9 mouse cellular contexts compared by ENCODE assay signal in the genomic region with DNA sequence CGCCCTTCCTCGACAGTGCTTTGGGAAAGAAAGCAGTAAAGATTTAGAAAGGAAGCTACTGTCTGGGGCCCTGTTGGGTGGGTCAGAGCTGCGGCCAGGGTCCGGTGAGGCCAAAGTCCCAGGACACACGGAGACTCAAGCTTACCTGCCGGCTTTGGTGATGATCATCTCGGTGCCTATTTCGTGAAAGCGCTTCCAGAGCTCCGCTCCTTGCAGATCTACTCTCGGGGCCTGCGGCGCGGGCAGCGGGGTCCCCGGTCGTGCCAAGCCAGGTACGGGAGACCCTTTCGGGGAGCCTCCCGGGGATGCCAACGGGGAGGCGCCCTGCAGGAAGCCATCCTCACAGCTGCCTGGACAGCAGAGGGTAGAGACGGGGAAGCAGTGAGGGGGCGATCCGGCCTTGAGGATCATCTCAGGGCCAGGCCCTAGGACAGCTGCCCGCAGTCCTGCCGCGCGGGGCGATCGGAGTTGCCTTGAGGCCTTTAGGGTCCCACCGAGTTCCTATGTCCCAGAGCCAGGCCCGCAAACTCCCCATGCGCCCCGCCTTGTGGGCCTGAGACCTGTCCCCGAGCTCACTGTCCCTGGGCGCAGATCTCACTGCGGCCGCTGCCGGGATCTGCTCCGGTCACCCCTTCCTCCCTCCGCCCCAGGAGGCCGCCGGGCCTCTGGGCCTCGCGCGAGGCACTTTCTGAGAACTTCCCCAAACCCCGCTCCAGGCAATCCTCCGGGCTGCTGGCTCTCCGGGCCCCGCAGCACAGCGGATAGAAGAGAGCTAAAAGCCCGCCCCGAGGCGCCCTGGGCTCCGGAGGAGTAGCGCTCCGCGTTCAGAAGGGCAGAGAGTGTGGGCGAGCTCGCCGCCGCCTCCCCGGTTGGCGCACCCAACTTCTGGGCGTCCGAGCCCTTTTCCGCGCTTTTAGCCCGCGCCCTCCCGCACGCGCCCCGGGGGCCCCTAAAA. TPM values are rescaled to one million over a fixed set of nuclear protein-coding genes. Genes with fewer than 3 reads are reported as not detected.
DNase-seq lines count a peak whose midpoint lies in the region; ATAC-seq lines count a peak whose summit lies in the region.
"Had no signal": no experiment of that assay in that cellular context is flagged by ENCODE, and none has a peak within 500 bp of the region (broad histone marks: within the 10 kb centered on the region; RNA-seq: fewer than 3 reads in every experiment).

No protein-coding gene starts in this region.

- peak; percentile 92 for DNase-seq in heart, adult 11 months
- DNase-seq in heart, postnatal 25 days (ENCODE audit: low spot score): no peak
- peak; percentile 70 for DNase-seq in adipocyte (ENCODE audit: low spot score)
- DNase-seq in gastrocnemius, adult 8-10 months (ENCODE audit: low spot score in 2 of 2): peak; percentile 11 to 15
- DNase-seq in intestine, embryonic 14.5 days (ENCODE audit: low spot score): peak; percentile 73
- DNase-seq in thymus, postnatal 0 days (ENCODE audit: low spot score): no peak
- DNase-seq in cerebellum, adult 11-12 months: no peak

- WGBS in intestine, embryonic 14.5 days: 2% methylated on average over 70 of the region's 75 CpGs
- under 1% methylated on average over 74 of the region's 75 CpGs for WGBS in midbrain, embryonic 13.5 days

- H3K4me2 ChIP-seq in intestine, embryonic 14.5 days (ENCODE audit: low read length): peak overlapping the region; percentile 60
- H3K4me2 ChIP-seq in midbrain, embryonic 13.5 days (replicated peaks): peak overlapping the region; percentile 74

- peak; percentile 72 for ATAC-seq in intestine, embryonic 14.5 days (replicated peaks; ENCODE audit: low FRiP score, low TSS enrichment, low read depth)
- peak; percentile 12 for ATAC-seq in midbrain, embryonic 13.5 days

- peaks cover 16% of the 10 kb centered on the region for H3K4me1 ChIP-seq in intestine, embryonic 14.5 days (replicated peaks; ENCODE audit: control insufficient read depth, insufficient read depth, low read length)
- peaks cover 24% of the 10 kb centered on the region for H3K4me1 ChIP-seq in midbrain, embryonic 13.5 days (replicated peaks)

- peaks cover 88% of the 10 kb centered on the region for H3K27me3 ChIP-seq in intestine, embryonic 14.5 days (replicated peaks; ENCODE audit: control insufficient read depth, insufficient read depth, low read length)
- peaks cover 80% of the 10 kb centered on the region for H3K27me3 ChIP-seq in midbrain, embryonic 13.5 days
- H3K27me3 ChIP-seq: CH12.LX had no signal

- intact Hi-C loops in heart, postnatal 25 days (cut with DNase I): loop anchor here (10.0 kb wide), 3 partner anchors 115 to 495 kb away; no protein-coding TSS in a partner anchor

- no peak overlapping the region for H3K27ac ChIP-seq in intestine, embryonic 14.5 days (ENCODE audit: low read depth)
- no peak overlapping the region for H3K27ac ChIP-seq in midbrain, embryonic 13.5 days

- H3K9me3 ChIP-seq in intestine, embryonic 14.5 days (ENCODE audit: control insufficient read depth, low read length): no peaks in the 10 kb centered on the region
- H3K9me3 ChIP-seq in midbrain, embryonic 13.5 days: no peaks in the 10 kb centered on the region

- peak overlapping the region; percentile 34; the same call in 1 of the 2 replicates for H3K9ac ChIP-seq in intestine, embryonic 14.5 days (ENCODE audit: low read length)
- H3K9ac ChIP-seq in midbrain, embryonic 13.5 days (replicated peaks): peak overlapping the region; percentile 58

- peak overlapping the region; percentile 38 for H3K4me3 ChIP-seq in intestine, embryonic 14.5 days (ENCODE audit: low read depth, low read length)
- H3K4me3 ChIP-seq in midbrain, embryonic 13.5 days (replicated peaks): peak overlapping the region; percentile 44

- H3K36me3 ChIP-seq in intestine, embryonic 14.5 days (ENCODE audit: control insufficient read depth, insufficient read depth, low read length): no peaks in the 10 kb centered on the region
- H3K36me3 ChIP-seq in midbrain, embryonic 13.5 days: no peaks in the 10 kb centered on the region

RNA-seq across cellular contexts. Expression of gene Tbx18, which starts 1.5 kb away (rescaled TPM):
- total RNA-seq in heart, postnatal 25 days (2021): 1 to 10 TPM; 4.4 to 6.1 TPM
- under 1 TPM; 0.24 to 0.56 (median 0.41) TPM for total RNA-seq in gastrocnemius, adult 8-10 months (2022)
- 0.24 and 0.42 TPM in 2 replicates for polyA plus RNA-seq in intestine, embryonic 14.5 days (2014; fragmentation: Nextera tagmentation; extraction: Ambion mirVana)
- 1.9 and 2.9 TPM in 2 replicates for polyA plus RNA-seq in midbrain, embryonic 13.5 days (2015; fragmentation: Nextera tagmentation; extraction: Ambion mirVana)
- polyA plus RNA-seq in thymus, postnatal 0 days (2015; fragmentation: Nextera tagmentation; extraction: Ambion mirVana): 0.27 and 0.31 TPM in 2 replicates
- total RNA-seq: CH12.LX had no signal

Comparison
In these comparisons a context has a peak if more than half of its experiments do, and no peak if none do; other contexts are left out.
1. DNase-seq: peak in heart, adult 11 months (single experiment), adipocyte (single experiment), gastrocnemius, adult 8-10 months (2 of 2) and intestine, embryonic 14.5 days (single experiment); none in heart, postnatal 25 days (single experiment), thymus, postnatal 0 days (single experiment) and cerebellum, adult 11-12 months (single experiment).